Mouse (Mus musculus): Measurements from ENCODE around the gene Plekha1. TPM values are rescaled to one million over a fixed set of nuclear protein-coding genes. Genes with fewer than 3 reads are reported as not detected.

Gene Plekha1
- total RNA-seq, 2 experiments from 2014 or later, result 92.6 to 98.0 TPM

DNA sequence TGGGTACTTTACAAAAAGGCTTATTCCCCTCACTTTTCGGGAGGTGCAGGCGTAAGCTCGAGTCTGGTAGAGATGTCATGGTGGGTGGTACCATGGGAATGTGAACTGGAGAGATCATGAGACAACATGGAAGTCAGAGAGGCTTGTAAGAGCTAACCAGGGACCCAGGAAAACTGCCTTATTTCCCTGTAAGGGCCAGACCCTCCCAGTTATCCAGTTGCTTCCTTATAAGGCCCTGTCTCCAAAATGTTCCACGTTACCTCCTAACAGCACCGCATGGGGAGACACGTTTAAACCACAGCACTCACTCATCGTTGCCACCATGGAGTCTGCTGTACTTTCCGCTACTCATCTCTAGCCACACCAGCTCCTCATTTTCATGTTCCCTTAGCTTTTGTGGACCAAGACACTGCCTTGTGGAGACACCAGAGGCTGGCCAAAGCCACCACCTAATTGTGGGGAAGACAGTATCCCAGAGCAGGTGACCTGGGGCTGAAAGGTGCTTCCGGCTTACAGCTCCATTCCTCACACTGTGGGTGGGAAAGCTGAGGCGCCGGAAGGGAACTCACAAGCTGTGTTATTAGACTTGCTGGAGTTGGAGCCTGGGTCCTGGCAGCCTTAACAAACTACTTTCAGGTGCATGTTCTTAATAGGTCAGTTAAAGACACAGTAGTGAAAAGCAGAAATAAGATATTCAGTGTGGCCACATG is 79.4 kb downstream of the Plekha1 start:
- intact Hi-C loops (cut with DNase I), result no loop called here
- DNase-seq (ENCODE audit: low spot score in 2 of 2), result no peak

DNA sequence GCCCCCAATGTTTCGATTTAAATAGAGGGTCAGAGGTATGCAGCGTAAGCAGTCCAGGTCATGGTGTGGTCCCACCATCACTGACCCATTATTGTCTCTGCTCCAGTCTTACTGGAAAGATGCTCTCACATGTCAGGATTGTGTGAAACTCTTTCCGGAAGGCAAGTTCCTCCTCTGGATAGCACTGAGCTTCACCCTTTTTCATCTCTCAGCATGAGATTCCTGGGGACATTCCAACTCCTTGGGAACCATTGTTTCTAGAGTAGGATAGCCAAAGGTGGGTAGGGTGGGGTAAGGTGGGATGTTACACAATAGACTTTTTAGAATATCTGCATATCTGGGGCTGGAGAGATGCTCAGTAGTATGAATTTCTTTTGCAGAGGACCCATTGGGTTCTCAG is 80.2 kb downstream of the Plekha1 start:
- intact Hi-C loops (cut with DNase I), result no loop called here

DNA sequence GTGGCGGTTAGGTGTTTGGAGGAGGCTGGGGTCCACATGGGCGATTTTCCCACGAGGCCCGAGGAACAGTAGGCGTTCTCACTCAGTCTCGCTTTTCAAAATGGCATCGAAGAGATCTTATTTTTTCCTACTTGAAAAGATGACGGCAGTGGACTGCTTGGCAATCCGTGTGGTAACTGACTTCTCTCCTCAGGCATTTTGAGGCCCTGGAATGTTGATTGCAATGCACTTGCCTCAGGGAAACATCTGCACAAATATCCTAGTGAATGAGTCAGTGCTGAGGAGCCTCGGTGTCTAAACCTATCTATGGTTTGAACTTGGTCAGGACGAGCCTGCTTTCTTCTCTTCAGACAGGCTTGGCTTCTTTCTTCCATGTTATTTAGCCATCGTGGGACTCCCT is 80.7 kb downstream of the Plekha1 start:
- DNase-seq (ENCODE audit: low spot score in 2 of 2), result no peak
- intact Hi-C loops (cut with DNase I), result no loop called here

More for the DNA sequence above, 80.2 kb downstream of the Plekha1 start:
- no peak for DNase-seq (ENCODE audit: low spot score in 2 of 2)

DNA sequence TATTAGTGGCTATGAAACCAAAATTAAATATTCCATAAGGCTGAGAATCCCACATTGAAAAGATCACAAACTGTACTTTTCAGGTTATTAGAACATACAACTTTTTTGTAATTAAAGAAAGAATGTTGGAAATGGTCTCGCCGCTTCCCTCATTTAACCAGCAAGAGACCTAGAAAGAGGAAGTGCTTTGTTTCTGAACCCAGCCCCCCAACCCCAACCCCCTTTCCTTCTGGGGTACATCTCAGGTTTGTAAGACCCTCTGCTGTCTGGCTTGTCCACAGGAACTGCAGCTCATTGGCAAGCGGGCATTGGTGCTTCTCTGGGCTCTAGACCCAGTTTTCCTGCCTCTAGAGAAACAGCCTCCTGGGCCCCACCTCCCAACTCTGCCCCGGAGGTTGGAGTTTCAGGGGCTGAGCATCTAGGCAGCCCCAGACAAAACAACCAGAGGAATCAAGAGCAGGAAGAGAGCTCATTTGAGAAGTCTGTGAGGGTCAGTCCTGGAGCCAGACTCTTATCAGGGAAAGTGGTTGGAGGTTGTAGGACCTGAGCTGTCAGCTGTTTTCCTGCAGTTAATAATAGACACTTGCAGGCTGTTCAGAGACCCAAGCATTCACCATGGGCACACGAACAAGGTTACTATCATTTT is 83.1 kb downstream of the Plekha1 start:
- intact Hi-C loops (cut with DNase I), result no loop called here

DNA sequence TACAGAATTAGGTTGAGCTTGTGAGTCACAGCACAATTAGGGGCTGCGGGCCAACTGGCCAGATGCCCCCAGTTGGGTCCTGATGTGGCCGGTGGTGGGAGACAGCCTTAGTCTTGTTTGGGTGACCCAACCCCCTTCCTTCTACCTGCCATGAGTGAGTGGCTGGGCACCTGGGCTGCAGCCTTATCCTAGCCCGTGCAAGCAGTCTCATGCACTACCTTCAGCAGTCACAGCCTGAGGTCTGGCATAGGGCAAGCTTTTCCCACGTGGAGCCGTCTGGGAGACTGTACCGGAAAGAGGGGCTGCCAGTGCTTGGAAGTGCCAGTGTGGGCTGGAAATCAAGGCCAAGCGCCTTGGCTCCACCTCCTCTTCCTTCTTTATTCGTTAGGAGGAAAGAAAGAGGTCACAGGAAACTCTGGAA is 83.8 kb downstream of the Plekha1 start:
- intact Hi-C loops (cut with DNase I), result no loop called here
- DNase-seq (ENCODE audit: low spot score in 2 of 2), result peak; percentile 41 to 57

More for the DNA sequence above, 83.1 kb downstream of the Plekha1 start:
- no peak for DNase-seq (ENCODE audit: low spot score in 2 of 2)

DNA sequence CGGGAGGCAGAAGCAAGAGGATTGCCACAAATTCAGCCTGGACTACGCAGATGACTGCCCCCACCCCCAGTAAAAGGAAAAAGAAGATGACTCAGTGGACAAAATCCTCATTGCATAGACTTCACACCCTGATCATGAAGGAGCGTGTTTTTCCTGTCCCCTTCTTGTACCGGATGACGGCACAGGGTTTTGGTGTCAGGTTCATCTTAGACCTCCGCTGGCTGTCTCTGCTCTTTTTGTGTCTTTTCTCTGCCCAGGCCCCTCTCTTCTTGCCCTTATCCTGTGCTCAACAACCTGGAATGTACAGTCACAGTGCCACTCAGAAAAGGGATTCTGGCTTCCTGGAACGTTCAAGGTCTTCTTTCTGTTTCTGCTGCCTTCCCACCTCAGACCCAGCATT is 84.9 kb downstream of the Plekha1 start:
- intact Hi-C loops (cut with DNase I), result no loop called here
- no peak for DNase-seq (ENCODE audit: low spot score in 2 of 2)

DNA sequence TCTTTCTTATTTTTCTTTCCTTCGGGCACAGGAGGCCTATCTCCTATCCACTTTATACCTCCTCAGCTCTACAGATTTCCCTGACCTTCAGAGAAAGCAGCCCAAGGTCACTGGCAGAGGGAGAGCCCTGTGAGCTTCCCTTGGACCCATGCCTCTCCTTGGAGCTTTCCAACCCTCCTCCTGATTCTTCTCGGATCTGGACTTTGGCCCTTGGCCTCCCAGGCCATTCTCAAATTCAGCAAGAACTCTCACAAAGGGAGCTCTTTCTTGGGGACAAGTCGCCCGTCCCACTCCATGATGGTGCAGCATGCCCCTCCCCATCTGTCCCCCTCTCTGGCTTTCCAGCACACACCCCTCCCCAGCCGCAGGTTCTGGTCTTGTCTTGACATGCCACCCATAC is 85.4 kb downstream of the Plekha1 start:
- DNase-seq (ENCODE audit: low spot score in 2 of 2), result no peak
- intact Hi-C loops (cut with DNase I), result no loop called here

DNA sequence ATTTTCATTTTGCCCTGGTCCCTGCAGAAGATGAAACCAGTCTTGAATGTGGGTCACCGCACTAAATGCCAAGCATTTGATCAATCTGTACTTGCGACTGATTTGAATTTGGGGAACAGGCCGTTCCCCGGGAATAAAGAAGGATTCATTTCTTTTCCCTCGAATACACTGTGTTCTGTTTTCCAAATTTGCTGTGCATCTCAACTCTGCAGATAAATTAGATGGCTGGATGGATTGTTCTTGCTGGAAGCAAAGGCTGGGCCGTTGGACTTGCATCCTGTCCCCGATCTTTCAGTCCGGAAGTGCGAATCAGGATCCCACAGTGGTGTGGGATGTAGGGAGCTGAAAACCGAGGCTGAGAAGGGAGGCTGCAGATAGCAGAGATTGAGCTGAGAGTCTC is 87.8 kb downstream of the Plekha1 start:
- intact Hi-C loops (cut with DNase I), result no loop called here
- peak; percentile 19 to 26 for DNase-seq (ENCODE audit: low spot score in 2 of 2)

DNA sequence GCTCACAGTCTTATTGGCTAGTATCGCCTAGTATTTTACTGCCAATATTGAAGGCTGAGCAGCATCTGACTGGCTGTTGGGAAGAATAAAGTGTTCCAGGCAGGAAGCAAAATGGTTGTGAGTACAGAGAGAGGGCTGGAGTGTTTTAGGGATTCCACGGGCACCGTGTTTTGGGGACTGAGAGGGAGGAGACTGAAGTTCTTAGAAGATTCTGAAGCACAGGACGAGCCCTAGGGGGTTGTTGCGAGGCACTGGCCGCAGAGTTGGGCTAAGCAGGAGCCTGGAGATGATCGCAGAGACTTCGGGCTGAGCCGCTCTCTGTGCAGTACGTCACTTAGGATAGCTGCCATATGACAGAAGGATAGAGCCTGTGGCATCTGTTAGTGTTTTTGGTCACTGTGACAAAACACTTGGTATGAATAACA is 88.6 kb downstream of the Plekha1 start:
- intact Hi-C loops (cut with DNase I), result no loop called here
- no peak for DNase-seq (ENCODE audit: low spot score in 2 of 2)

DNA sequence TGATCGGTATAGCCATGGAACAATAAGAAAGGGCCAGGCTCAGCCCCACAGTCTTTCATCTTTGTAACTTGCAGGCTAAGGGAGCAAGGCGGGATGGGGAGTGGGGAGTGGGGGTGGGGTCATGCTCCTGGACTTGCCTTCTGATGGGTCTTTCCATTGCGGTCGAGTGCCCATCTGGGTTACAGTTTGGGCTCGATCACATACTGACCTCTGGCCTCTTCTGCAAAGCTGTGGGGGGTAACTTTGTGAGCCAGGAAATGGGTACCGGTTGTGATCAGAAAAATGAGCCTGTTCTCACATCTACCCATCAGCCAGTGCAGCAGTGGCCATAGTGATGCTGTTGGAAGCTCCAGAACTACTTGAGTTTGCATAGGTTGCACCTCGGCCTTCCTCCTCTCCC is 93.0 kb downstream of the Plekha1 start:
- intact Hi-C loops (cut with DNase I), result no loop called here
- no peak for DNase-seq (ENCODE audit: low spot score in 2 of 2)

DNA sequence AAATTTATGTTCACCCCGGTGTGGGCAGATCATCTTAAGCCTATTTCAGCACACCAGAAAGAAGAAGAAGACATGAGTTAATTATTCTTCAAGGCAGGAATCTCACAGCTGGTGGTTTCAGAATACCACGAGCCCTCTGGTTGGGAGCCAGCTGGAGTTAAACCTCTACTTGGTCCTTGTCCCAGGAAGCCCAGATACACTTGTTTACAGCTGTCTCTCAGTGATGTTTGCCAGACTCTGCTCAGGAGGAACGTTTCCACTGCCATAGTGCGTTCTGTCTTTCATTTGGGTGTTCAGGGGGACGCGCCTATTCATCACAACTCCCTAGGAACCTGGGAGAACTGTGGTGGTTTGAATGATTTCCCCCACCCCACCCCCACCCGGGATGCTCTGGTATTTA is 94.3 kb downstream of the Plekha1 start:
- intact Hi-C loops (cut with DNase I), result no loop called here
- peak; percentile 56 to 58 for DNase-seq (ENCODE audit: low spot score in 2 of 2)

DNA sequence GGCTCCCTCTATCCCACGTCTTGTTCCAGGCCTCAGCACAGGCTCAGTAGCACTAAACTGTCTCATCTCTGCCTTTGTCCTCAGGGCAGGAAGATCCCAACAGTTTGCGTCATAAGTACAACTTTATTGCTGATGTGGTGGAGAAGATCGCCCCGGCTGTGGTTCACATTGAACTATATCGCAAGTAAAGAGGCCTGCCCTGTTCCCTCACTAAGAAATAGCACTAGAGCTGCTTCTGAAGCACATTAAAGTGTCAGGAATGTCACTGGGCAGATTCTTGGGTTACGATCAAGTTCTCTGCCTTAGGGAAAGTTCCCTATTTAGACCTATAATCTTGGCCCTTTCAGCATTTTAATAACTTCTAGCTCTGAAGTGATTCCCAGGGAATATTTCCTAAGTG is 95.9 kb downstream of the Plekha1 start:
- intact Hi-C loops (cut with DNase I), result no loop called here
- no peak for DNase-seq (ENCODE audit: low spot score in 2 of 2)

Small RNAs within 50 kb of the gene (microRNA-seq; reads per million reads assigned to microRNA genes)
- 1.3 to 2.7 reads per million in 2 experiments for gene Mir7061

Other genes starting within 250 kb of the Plekha1 start
- under 1 TPM; 0.15 to 0.42 TPM for gene Btbd16, start 91.7 kb upstream of the Plekha1 start, total RNA-seq (2021)
- gene Htra1, start 70.4 kb downstream of the Plekha1 start, total RNA-seq (2021), result 100 to 1,000 TPM; 222 to 262 TPM
- gene Dmbt1, start 166.3 kb downstream of the Plekha1 start, total RNA-seq (2021), result not detected